10 mouse cellular contexts compared by ENCODE assay signal in the genomic region with DNA sequence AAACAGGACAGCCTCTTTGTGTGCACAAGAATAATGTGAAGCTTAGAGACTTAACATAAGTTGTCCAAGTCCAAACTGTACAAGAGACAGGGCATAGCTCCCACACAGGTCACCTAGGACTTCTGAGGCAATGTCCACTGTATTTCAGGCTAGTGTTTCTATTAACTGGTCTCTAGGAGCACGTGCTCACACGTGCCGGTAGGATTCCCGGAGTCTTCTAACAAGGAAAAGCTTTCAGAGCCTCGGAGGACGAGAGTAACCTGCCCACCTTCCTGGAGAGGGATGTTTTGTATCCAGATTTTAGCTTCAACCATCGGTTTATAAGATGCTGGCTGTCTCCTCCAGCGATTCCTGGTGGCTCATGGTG.
DNase-seq lines count a peak whose midpoint lies in the region; ATAC-seq and TF ChIP-seq lines count a peak whose summit lies in the region.
"Had no signal": no experiment of that assay in that cellular context is flagged by ENCODE, and none has a peak within 500 bp of the region (broad histone marks: within the 10 kb centered on the region; RNA-seq: fewer than 3 reads in every experiment).

No protein-coding gene starts in this region.

- TF ChIP-seq CTCF in kidney, postnatal 0 days (IDR thresholded peaks at IDR 0.05; ENCODE audit: low read depth), result no peak

- peak; percentile 46 for DNase-seq in kidney, postnatal 0 days (ENCODE audit: low spot score)
- no peak for DNase-seq in kidney, adult 9 months
- DNase-seq in hindbrain, embryonic 14.5 days (ENCODE audit: low spot score), result no peak
- DNase-seq in cerebellum, adult 18-20 months, result no peak
- DNase-seq in ovary, postnatal 14 days (ENCODE audit: low spot score), result no peak
- DNase-seq in cerebellum, adult 9-10 months, result no peak

- H3K27me3 ChIP-seq in kidney, postnatal 0 days (ENCODE audit: insufficient read depth, low read length), result no peaks in the 10 kb centered on the region
- no peaks in the 10 kb centered on the region for H3K27me3 ChIP-seq in embryonic facial prominence, embryonic 13.5 days
- no peaks in the 10 kb centered on the region for H3K27me3 ChIP-seq in hindbrain, embryonic 14.5 days (ENCODE audit: control insufficient read depth, insufficient read depth, low read length)
- H3K27me3 ChIP-seq in midbrain, embryonic 15.5 days (replicated peaks), result no peaks in the 10 kb centered on the region
- H3K27me3 ChIP-seq: Patski had no signal

- H3K9me3 ChIP-seq in kidney, postnatal 0 days (replicated peaks; ENCODE audit: low read length), result no peaks in the 10 kb centered on the region
- peaks cover 4% of the 10 kb centered on the region; the same call in 1 of the 2 replicates for H3K9me3 ChIP-seq in embryonic facial prominence, embryonic 13.5 days
- H3K9me3 ChIP-seq in hindbrain, embryonic 14.5 days (ENCODE audit: control insufficient read depth, low read length), result no peaks in the 10 kb centered on the region
- no peaks in the 10 kb centered on the region for H3K9me3 ChIP-seq in midbrain, embryonic 15.5 days

- H3K9ac ChIP-seq in kidney, postnatal 0 days (ENCODE audit: low read depth, low read length), result peak overlapping the region; percentile 46; the same call in 1 of the 2 replicates
- peak overlapping the region; percentile 61 for H3K9ac ChIP-seq in embryonic facial prominence, embryonic 13.5 days
- H3K9ac ChIP-seq in hindbrain, embryonic 14.5 days, result peak overlapping the region; percentile 53
- peak overlapping the region; percentile 34; the same call in 1 of the 2 replicates for H3K9ac ChIP-seq in midbrain, embryonic 15.5 days
- H3K9ac ChIP-seq: liver, embryonic 14.5 days had no signal

- 6% methylated on average over 8 of the region's 8 CpGs for WGBS in kidney, postnatal 0 days
- WGBS in embryonic facial prominence, embryonic 13.5 days, result 20% methylated on average over 8 of the region's 8 CpGs
- 17% methylated on average over 8 of the region's 8 CpGs for WGBS in hindbrain, embryonic 14.5 days
- 12% methylated on average over 8 of the region's 8 CpGs for WGBS in midbrain, embryonic 15.5 days

- H3K4me3 ChIP-seq in kidney, postnatal 0 days (replicated peaks; ENCODE audit: low read depth, low read length), result peak overlapping the region; percentile 25; the same call in 1 of the 2 replicates
- peak overlapping the region; percentile 35 for H3K4me3 ChIP-seq in embryonic facial prominence, embryonic 13.5 days
- H3K4me3 ChIP-seq in hindbrain, embryonic 14.5 days (replicated peaks; ENCODE audit: low read length), result peak overlapping the region; percentile 22; the same call in 1 of the 2 replicates
- H3K4me3 ChIP-seq in midbrain, embryonic 15.5 days, result peak overlapping the region; percentile 22

- ATAC-seq in kidney, postnatal 0 days (replicated peaks; ENCODE audit: low FRiP score, low read depth), result no peak
- no peak for ATAC-seq in embryonic facial prominence, embryonic 13.5 days (ENCODE audit: insufficient number of reproducible peaks, insufficient read depth, low FRiP score, low TSS enrichment, low read depth)
- ATAC-seq in hindbrain, embryonic 14.5 days (ENCODE audit: low FRiP score), result no peak
- peak; percentile 19; the same call in 1 of the 2 replicates for ATAC-seq in midbrain, embryonic 15.5 days (replicated peaks)
- ATAC-seq: Patski had no signal

- peaks cover 18% of the 10 kb centered on the region for H3K4me1 ChIP-seq in kidney, postnatal 0 days (replicated peaks; ENCODE audit: insufficient read depth, low read length)
- H3K4me1 ChIP-seq in embryonic facial prominence, embryonic 13.5 days, result peaks cover 20% of the 10 kb centered on the region
- peaks cover 13% of the 10 kb centered on the region for H3K4me1 ChIP-seq in hindbrain, embryonic 14.5 days (replicated peaks; ENCODE audit: control insufficient read depth, insufficient read depth, low read length)
- peaks cover 19% of the 10 kb centered on the region for H3K4me1 ChIP-seq in midbrain, embryonic 15.5 days

- H3K27ac ChIP-seq in kidney, postnatal 0 days, result peak overlapping the region; percentile 90
- peak overlapping the region; percentile 60; the same call in 1 of the 2 replicates for H3K27ac ChIP-seq in embryonic facial prominence, embryonic 13.5 days
- peak overlapping the region; percentile 36 for H3K27ac ChIP-seq in hindbrain, embryonic 14.5 days
- H3K27ac ChIP-seq in midbrain, embryonic 15.5 days, result peak overlapping the region; percentile 69; the same call in 1 of the 2 replicates
- H3K27ac ChIP-seq: liver, embryonic 14.5 days had no signal

- no peaks in the 10 kb centered on the region for H3K36me3 ChIP-seq in kidney, postnatal 0 days (ENCODE audit: insufficient read depth, low read length)
- no peaks in the 10 kb centered on the region for H3K36me3 ChIP-seq in embryonic facial prominence, embryonic 13.5 days
- H3K36me3 ChIP-seq in hindbrain, embryonic 14.5 days (replicated peaks; ENCODE audit: control insufficient read depth, insufficient read depth), result no peaks in the 10 kb centered on the region
- H3K36me3 ChIP-seq in midbrain, embryonic 15.5 days (replicated peaks), result no peaks in the 10 kb centered on the region

- peak overlapping the region; percentile 60 for H3K4me2 ChIP-seq in kidney, postnatal 0 days (ENCODE audit: low read length)
- peak overlapping the region; percentile 71 for H3K4me2 ChIP-seq in embryonic facial prominence, embryonic 13.5 days
- peak overlapping the region; percentile 51 for H3K4me2 ChIP-seq in hindbrain, embryonic 14.5 days (replicated peaks)
- peak overlapping the region; percentile 53 for H3K4me2 ChIP-seq in midbrain, embryonic 15.5 days

Comparison
In these comparisons a context has a peak if more than half of its experiments do, and no peak if none do; other contexts are left out.
1. H3K27ac ChIP-seq: peak in every context shown above with its lines; median percentile 90 in kidney, postnatal 0 days; 69 in midbrain, embryonic 15.5 days; 60 in embryonic facial prominence, embryonic 13.5 days; 36 in hindbrain, embryonic 14.5 days.